Mouse (Mus musculus): ENCODE results near the gene Gm3460. TPM values are rescaled to one million over a fixed set of nuclear protein-coding genes. Genes with fewer than 3 reads are reported as not detected.
A peak's percentile ranks its signal among the peaks of the same experiment; 100 is the strongest.
"Not testable (repeated sequence)": the region's sequence is repeated elsewhere in the genome, so short reads cannot be mapped to it uniquely, and the experiment has no call there.

Gm3460 gene
- total RNA-seq (2021): not detected

DNA sequence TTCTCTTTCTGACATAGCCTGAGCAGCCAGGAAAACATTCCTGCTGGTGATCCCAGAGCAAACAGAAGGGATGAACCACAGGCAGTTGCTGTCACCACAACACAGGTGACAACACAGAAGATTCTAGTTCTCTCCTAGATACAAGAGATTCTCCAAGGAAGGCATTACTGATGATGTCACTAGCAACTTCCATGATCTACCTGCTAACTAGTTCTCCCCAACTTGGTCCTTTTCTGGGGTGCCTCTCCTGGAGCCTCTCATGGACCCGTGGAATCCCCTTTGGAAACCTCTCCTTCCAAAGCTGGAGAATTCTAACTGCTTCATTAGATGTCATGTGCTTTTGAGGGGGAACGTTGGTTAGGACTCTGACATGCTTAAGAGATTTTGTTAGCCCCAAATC, at the start of gene Gm3460:
Gm3460 (minus strand) TSS at position 101 of the 400 bp plus-strand sequence.
- intact Hi-C loops (cut with DNase I); DNase-seq (ENCODE audit: low spot score in 2 of 2): not testable (repeated sequence)

DNA sequence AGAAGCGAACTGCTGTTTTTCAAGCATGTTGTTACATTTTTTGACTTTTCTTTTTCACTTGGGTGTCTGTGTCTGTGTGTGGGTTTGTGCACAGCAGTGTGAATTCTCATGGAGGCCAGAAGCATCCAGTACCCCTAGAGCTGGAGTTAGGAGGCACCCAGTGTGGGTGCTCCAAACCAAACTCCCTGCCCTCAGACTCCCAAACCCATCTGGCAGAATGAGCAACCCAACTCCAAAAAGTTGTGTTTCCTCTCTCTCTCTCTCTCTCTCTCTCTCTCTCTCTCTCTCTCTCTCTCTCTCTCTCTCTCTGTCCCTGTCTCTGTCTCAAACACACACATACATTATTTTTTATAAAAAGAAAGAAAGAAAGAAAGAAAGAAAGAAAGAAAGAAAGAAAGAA, 15.8 kb downstream of the Gm3460 start:
- intact Hi-C loops (cut with DNase I): not testable (repeated sequence)
- peak; percentile 1 to 2 for DNase-seq (ENCODE audit: low spot score in 2 of 2)

DNA sequence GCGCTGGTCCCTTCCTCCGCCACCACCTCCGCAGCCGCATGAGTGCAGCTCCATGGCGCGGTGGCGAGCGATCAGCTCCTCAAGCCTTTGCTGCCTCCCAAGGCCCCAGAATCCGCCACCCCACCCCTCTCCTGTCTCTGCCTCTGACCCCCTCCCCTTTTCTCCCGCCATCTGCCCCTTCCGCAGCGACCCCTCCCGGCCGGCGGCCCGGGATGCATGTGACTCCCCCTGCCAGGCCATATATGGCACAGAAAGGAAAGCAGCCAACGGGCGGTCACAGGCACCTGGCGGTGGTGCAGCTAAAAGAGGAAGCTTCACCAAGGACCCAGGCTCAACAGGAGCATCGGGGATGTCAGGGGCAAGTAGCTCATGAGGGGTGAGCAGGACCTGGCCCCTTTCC, 17.2 kb downstream of the Gm3460 start:
- peak; percentile 6 for DNase-seq (ENCODE audit: low spot score in 2 of 2)
- intact Hi-C loops (cut with DNase I): not testable (repeated sequence)

DNA sequence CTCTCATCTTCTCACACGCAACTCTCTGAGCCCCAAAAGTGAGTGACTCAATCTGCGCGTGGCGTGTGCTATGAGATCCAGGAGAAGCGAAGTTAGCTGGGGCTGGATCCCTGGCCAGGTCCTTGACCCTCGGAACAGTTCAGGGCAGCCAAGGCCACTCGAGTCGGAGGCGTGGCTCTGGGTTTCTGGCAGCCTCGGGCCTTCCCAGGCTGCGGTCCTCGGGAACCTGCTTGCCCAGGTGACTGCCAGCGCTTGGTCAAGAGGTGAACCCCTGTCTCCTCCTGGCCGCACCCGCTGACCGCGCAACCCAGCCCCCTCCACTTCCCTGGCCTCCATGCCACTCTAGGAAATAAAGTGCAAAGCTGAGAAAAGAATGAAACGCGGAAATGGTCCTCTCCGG, 17.7 kb downstream of the Gm3460 start:
- DNase-seq (ENCODE audit: low spot score in 2 of 2): peak in 1 of 2 experiments; percentile 1
- intact Hi-C loops (cut with DNase I): not testable (repeated sequence)

DNA sequence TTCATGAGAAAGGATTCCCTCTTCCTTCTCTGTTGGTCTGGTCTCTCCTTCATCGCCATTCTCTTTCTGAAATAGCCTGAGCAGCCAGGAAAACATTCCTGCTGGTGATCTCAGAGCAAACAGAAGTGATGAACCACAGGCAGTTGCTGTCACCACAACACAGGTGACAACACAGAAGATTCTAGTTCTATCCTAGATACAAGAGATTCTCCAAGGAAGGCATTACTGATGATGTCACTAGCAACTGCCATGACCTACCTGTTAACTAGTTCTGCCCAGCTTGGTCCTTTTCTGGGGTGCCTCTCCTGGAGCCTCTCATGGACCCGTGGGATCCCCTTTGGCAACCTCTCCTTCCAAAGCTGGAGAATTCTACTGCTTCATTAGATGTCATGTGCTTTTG, 31.7 kb downstream of the Gm3460 start, which contains the start of gene Gm3629:
Gm3629 (minus strand) TSS at position 101 of the 400 bp plus-strand sequence.
- DNase-seq (ENCODE audit: low spot score in 2 of 2); intact Hi-C loops (cut with DNase I): not testable (repeated sequence)

Other genes with a start within 250 kb of the Gm3460 start
- gene Gm16440, start 232.1 kb downstream of the Gm3460 start, total RNA-seq (2021): not detected
- under 1 TPM; 0.32 to 0.89 TPM for gene Gm3591, start 209.9 kb downstream of the Gm3460 start, total RNA-seq (2021)
- not detected for gene Gm3594, start 177.8 kb downstream of the Gm3460 start, total RNA-seq (2021)
- not detected for gene Gm8356, start 85.1 kb downstream of the Gm3460 start, total RNA-seq (2021)
- gene Gm3629, start 31.8 kb downstream of the Gm3460 start, total RNA-seq (2021): under 1 TPM; 0.39 to 0.85 TPM
- under 1 TPM in 1 of 2 experiments, not detected in 1; 0.21 TPM for gene Gm10251, start 61.8 kb upstream of the Gm3460 start, total RNA-seq (2021)
- gene Gm8050, start 97.8 kb upstream of the Gm3460 start, total RNA-seq (2021): not detected
- 1 to 10 TPM; 3.5 to 3.6 TPM for gene Gm3636, start 119.9 kb upstream of the Gm3460 start, total RNA-seq (2021)
- gene Gm8362, start 152.0 kb upstream of the Gm3460 start, total RNA-seq (2021): not detected
- not detected for gene Gm3642, start 217.9 kb upstream of the Gm3460 start, total RNA-seq (2021)

Measured in left cerebral cortex, postnatal 25 days (tissue).